Mouse (Mus musculus): Measurements from ENCODE around the gene Tmem11. TPM values are rescaled to one million over a fixed set of nuclear protein-coding genes. Genes with fewer than 3 reads are reported as not detected.

The Tmem11 gene
- polyA plus RNA-seq, 1 experiment from 2014 or later = 68.1 TPM

GRCm38 (mm10) chr11:60830433-60831052 is 48.5 kb downstream of the Tmem11 start, which contains the start of gene Dhrs7b:
Gene Dhrs7b (plus strand): TSS chr11:60830631.
- peak; percentile 88 for ATAC-seq (replicated peaks; ENCODE audit: insufficient number of reproducible peaks, low FRiP score, low TSS enrichment)

GRCm38 (mm10) chr11:60828903-60829302 is 50.2 kb downstream of the Tmem11 start:
- Histone ChIP-seq H3K27ac (ENCODE audit: low read depth, low read length) (no peak overlapping the region), H3K4me1 (ENCODE audit: control insufficient read depth, insufficient read depth, low read length) (peaks cover 6% of the 10 kb centered on the region; the same call in 1 of the 2 replicates), H3K9ac (ENCODE audit: low read depth, low read length) (no peak overlapping the region), H3K4me3 (ENCODE audit: low read depth, low read length) (no peak overlapping the region), H3K36me3 (ENCODE audit: control insufficient read depth, insufficient read depth, low read length) (no peaks in the 10 kb centered on the region), H3K27me3 (ENCODE audit: control insufficient read depth, insufficient read depth, low read length) (no peaks in the 10 kb centered on the region), H3K4me2 (no peak overlapping the region), H3K9me3 (replicated peaks; ENCODE audit: control insufficient read depth, low read length) (no peaks in the 10 kb centered on the region)
- no peak for ATAC-seq (replicated peaks; ENCODE audit: insufficient number of reproducible peaks, low FRiP score, low TSS enrichment)
- 29% methylated on average over 2 of the region's 2 CpGs for WGBS (ENCODE audit: insufficient replicate concordance)

More at GRCm38 (mm10) chr11:60830433-60831052, 48.5 kb downstream of the Tmem11 start, which contains the start of gene Dhrs7b:
- Histone ChIP-seq H3K27ac (ENCODE audit: low read depth, low read length) (peak within 1 kb of the TSS; percentile 46), H3K4me2 (peak within 1 kb of the TSS; percentile 64), H3K27me3 (ENCODE audit: control insufficient read depth, insufficient read depth, low read length) (no peaks in the 10 kb centered on the region), H3K36me3 (ENCODE audit: control insufficient read depth, insufficient read depth, low read length) (no peaks in the 10 kb centered on the region), H3K4me3 (ENCODE audit: low read depth, low read length) (peak within 1 kb of the TSS; percentile 75), H3K4me1 (ENCODE audit: control insufficient read depth, insufficient read depth, low read length) (peaks cover 6% of the 10 kb centered on the region; the same call in 1 of the 2 replicates), H3K9me3 (replicated peaks; ENCODE audit: control insufficient read depth, low read length) (no peaks in the 10 kb centered on the region), H3K9ac (ENCODE audit: low read depth, low read length) (peak within 1 kb of the TSS; percentile 76)
- WGBS (ENCODE audit: insufficient replicate concordance) = under 1% methylated on average over 34 of the region's 34 CpGs

GRCm38 (mm10) chr11:60827241-60827945 is 51.7 kb downstream of the Tmem11 start:
- Histone ChIP-seq H3K9me3 (replicated peaks; ENCODE audit: control insufficient read depth, low read length) (no peaks in the 10 kb centered on the region), H3K9ac (ENCODE audit: low read depth, low read length) (no peak overlapping the region), H3K4me3 (ENCODE audit: low read depth, low read length) (no peak overlapping the region), H3K36me3 (ENCODE audit: control insufficient read depth, insufficient read depth, low read length) (no peaks in the 10 kb centered on the region), H3K4me2 (no peak overlapping the region), H3K4me1 (ENCODE audit: control insufficient read depth, insufficient read depth, low read length) (peaks cover 6% of the 10 kb centered on the region; the same call in 1 of the 2 replicates), H3K27me3 (ENCODE audit: control insufficient read depth, insufficient read depth, low read length) (no peaks in the 10 kb centered on the region), H3K27ac (ENCODE audit: low read depth, low read length) (no peak overlapping the region)
- WGBS (ENCODE audit: insufficient replicate concordance) = 64% methylated on average over 4 of the region's 4 CpGs
- ATAC-seq (replicated peaks; ENCODE audit: insufficient number of reproducible peaks, low FRiP score, low TSS enrichment) = no peak

GRCm38 (mm10) chr11:60826700-60827099 is 52.4 kb downstream of the Tmem11 start:
- Histone ChIP-seq H3K4me1 (ENCODE audit: control insufficient read depth, insufficient read depth, low read length) (peaks cover 6% of the 10 kb centered on the region; the same call in 1 of the 2 replicates), H3K9me3 (replicated peaks; ENCODE audit: control insufficient read depth, low read length) (no peaks in the 10 kb centered on the region), H3K4me2 (no peak overlapping the region), H3K36me3 (ENCODE audit: control insufficient read depth, insufficient read depth, low read length) (no peaks in the 10 kb centered on the region), H3K9ac (ENCODE audit: low read depth, low read length) (no peak overlapping the region), H3K27me3 (ENCODE audit: control insufficient read depth, insufficient read depth, low read length) (no peaks in the 10 kb centered on the region), H3K4me3 (ENCODE audit: low read depth, low read length) (no peak overlapping the region), H3K27ac (ENCODE audit: low read depth, low read length) (no peak overlapping the region)
- 48% methylated on average over 1 of the region's 1 CpGs for WGBS (ENCODE audit: insufficient replicate concordance)
- ATAC-seq (replicated peaks; ENCODE audit: insufficient number of reproducible peaks, low FRiP score, low TSS enrichment) = no peak

GRCm38 (mm10) chr11:60825191-60825590 is 53.9 kb downstream of the Tmem11 start:
- no peaks in the 10 kb centered on the region for H3K4me1 ChIP-seq (ENCODE audit: control insufficient read depth, insufficient read depth, low read length)
- 83% methylated on average over 3 of the region's 3 CpGs for WGBS (ENCODE audit: insufficient replicate concordance)
- H3K36me3 ChIP-seq (ENCODE audit: control insufficient read depth, insufficient read depth, low read length) = no peaks in the 10 kb centered on the region
- no peak overlapping the region for H3K4me2 ChIP-seq
- H3K27me3 ChIP-seq (ENCODE audit: control insufficient read depth, insufficient read depth, low read length) = no peaks in the 10 kb centered on the region
- H3K9ac ChIP-seq (ENCODE audit: low read depth, low read length) = no peak overlapping the region
- no peak overlapping the region for H3K4me3 ChIP-seq (ENCODE audit: low read depth, low read length)
- no peaks in the 10 kb centered on the region for H3K9me3 ChIP-seq (replicated peaks; ENCODE audit: control insufficient read depth, low read length)
- ATAC-seq (replicated peaks; ENCODE audit: insufficient number of reproducible peaks, low FRiP score, low TSS enrichment) = no peak
- no peak overlapping the region for H3K27ac ChIP-seq (ENCODE audit: low read depth, low read length)

- Histone ChIP-seq H3K4me1 (ENCODE audit: control insufficient read depth, insufficient read depth, low read length) (no peaks in the 10 kb centered on the region), H3K4me2 (no peak overlapping the region), H3K27me3 (ENCODE audit: control insufficient read depth, insufficient read depth, low read length) (no peaks in the 10 kb centered on the region), H3K9ac (ENCODE audit: low read depth, low read length) (no peak overlapping the region), H3K27ac (ENCODE audit: low read depth, low read length) (no peak overlapping the region), H3K4me3 (ENCODE audit: low read depth, low read length) (no peak overlapping the region), H3K9me3 (replicated peaks; ENCODE audit: control insufficient read depth, low read length) (no peaks in the 10 kb centered on the region), H3K36me3 (ENCODE audit: control insufficient read depth, insufficient read depth, low read length) (no peaks in the 10 kb centered on the region)
- no peak for ATAC-seq (replicated peaks; ENCODE audit: insufficient number of reproducible peaks, low FRiP score, low TSS enrichment)
- WGBS (ENCODE audit: insufficient replicate concordance) = 66% methylated on average over 2 of the region's 2 CpGs
Observed at GRCm38 (mm10) chr11:60823771-60824170, 55.3 kb downstream of the Tmem11 start.

GRCm38 (mm10) chr11:60816398-60816797 is 62.7 kb downstream of the Tmem11 start:
- Histone ChIP-seq H3K4me2 (no peak overlapping the region), H3K4me1 (ENCODE audit: control insufficient read depth, insufficient read depth, low read length) (no peaks in the 10 kb centered on the region), H3K9ac (ENCODE audit: low read depth, low read length) (no peak overlapping the region), H3K36me3 (ENCODE audit: control insufficient read depth, insufficient read depth, low read length) (no peaks in the 10 kb centered on the region), H3K27me3 (ENCODE audit: control insufficient read depth, insufficient read depth, low read length) (no peaks in the 10 kb centered on the region), H3K9me3 (replicated peaks; ENCODE audit: control insufficient read depth, low read length) (no peaks in the 10 kb centered on the region), H3K4me3 (ENCODE audit: low read depth, low read length) (no peak overlapping the region), H3K27ac (ENCODE audit: low read depth, low read length) (no peak overlapping the region)
- 54% methylated on average over 5 of the region's 5 CpGs for WGBS (ENCODE audit: insufficient replicate concordance)
- no peak for ATAC-seq (replicated peaks; ENCODE audit: insufficient number of reproducible peaks, low FRiP score, low TSS enrichment)

Measured in heart, embryonic 11.5 days (tissue).